Mouse (Mus musculus) cerebellum, postnatal 36 days (tissue): ENCODE results near the gene Slc38a5.

Experiments
- DNase-seq, 2 experiments: peaks; one replicate each; pipeline ENCODE4 v3.0.0; 2021 to 2022; ENCODE audit warnings: mixed read lengths in 2 of 2

Gene Slc38a5

GRCm38 (mm10) chrX:8314905-8315304 is 44.0 kb downstream of the Slc38a5 start:
- DNase-seq: peak; percentile 11 to 20

- no peak for DNase-seq
Observed at GRCm38 (mm10) chrX:8327124-8327523, 56.2 kb downstream of the Slc38a5 start, which contains the start of gene Ssxb10. Ssxb10 (plus strand) TSS chrX:8327424.
